Comparison of ENCODE assay signal across 12 mouse cellular contexts in the genomic region with DNA sequence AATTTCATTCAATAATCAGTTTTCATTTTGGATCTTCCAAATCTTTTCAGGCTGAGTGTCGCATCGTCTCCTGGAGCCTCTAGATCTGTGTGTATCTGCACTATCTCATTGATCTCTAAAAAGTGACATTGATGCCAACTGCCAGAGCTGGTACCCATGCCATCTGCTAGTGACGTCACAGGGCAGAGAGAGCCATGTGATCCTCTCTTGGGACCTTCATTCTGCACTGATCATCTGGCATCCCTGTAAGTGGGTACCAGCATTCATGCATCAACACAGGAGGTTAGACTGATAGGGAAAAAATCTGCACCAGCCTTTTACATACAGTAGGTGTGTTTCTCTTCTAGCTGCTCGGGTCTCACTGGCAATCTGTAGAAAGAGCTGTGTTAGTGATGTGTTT. TPM values are rescaled to one million over a fixed set of nuclear protein-coding genes. Genes with fewer than 3 reads are reported as not detected.
A peak's percentile ranks its signal among the peaks of the same experiment; 100 is the strongest.
DNase-seq lines count a peak whose midpoint lies in the region; ATAC-seq and TF ChIP-seq lines count a peak whose summit lies in the region.
"Had no signal": no experiment of that assay in that cellular context is flagged by ENCODE, and none has a peak within 500 bp of the region (broad histone marks: within the 10 kb centered on the region; RNA-seq: fewer than 3 reads in every experiment).

A gene (minus strand): TSS at position 290 of the 400 bp plus-strand sequence.

- no peak within 1 kb of the TSS for H3K4me2 ChIP-seq in midbrain, embryonic 11.5 days
- H3K4me2 ChIP-seq in hindbrain, embryonic 16.5 days (ENCODE audit: low read length), result peak within 1 kb of the TSS; percentile 30
- H3K4me2 ChIP-seq: limb, embryonic 12.5 days had no signal

- no peaks in the 10 kb centered on the region for H3K36me3 ChIP-seq in midbrain, embryonic 11.5 days (ENCODE audit: control insufficient read depth, insufficient read depth, low read length)
- H3K36me3 ChIP-seq in midbrain, embryonic 10.5 days, result no peaks in the 10 kb centered on the region
- H3K36me3 ChIP-seq in hindbrain, embryonic 16.5 days (ENCODE audit: control insufficient read depth, insufficient read depth, low read length), result no peaks in the 10 kb centered on the region
- no peaks in the 10 kb centered on the region for H3K36me3 ChIP-seq in thymus, adult 2 months (ENCODE audit: control insufficient read depth, insufficient read depth, low read length)
- H3K36me3 ChIP-seq: heart, embryonic 10.5 days; limb, embryonic 12.5 days had no signal

- no peak within 1 kb of the TSS for H3K27ac ChIP-seq in midbrain, embryonic 11.5 days (ENCODE audit: low read depth, low read length)
- H3K27ac ChIP-seq in midbrain, embryonic 10.5 days (replicated peaks), result no peak within 1 kb of the TSS
- peak within 1 kb of the TSS; percentile 68 for H3K27ac ChIP-seq in hindbrain, embryonic 16.5 days (ENCODE audit: low read depth, low read length)
- no peak within 1 kb of the TSS for H3K27ac ChIP-seq in thymus, adult 2 months (ENCODE audit: control insufficient read depth, insufficient read depth, low read length)
- H3K27ac ChIP-seq: heart, embryonic 10.5 days; limb, embryonic 12.5 days had no signal

- no peak for TF ChIP-seq POLR2A in thymus, adult 2 months (IDR thresholded peaks at IDR 0.05; ENCODE audit: control insufficient read depth, extremely low read depth, insufficient read depth, low read length, poor library complexity)

- peaks cover 7% of the 10 kb centered on the region; the same call in 1 of the 2 replicates for H3K4me1 ChIP-seq in midbrain, embryonic 11.5 days (ENCODE audit: control insufficient read depth, insufficient read depth, low read length)
- peaks cover 21% of the 10 kb centered on the region for H3K4me1 ChIP-seq in midbrain, embryonic 10.5 days
- H3K4me1 ChIP-seq in hindbrain, embryonic 16.5 days (ENCODE audit: control insufficient read depth, insufficient read depth, low read depth, low read length), result peaks cover 14% of the 10 kb centered on the region
- no peaks in the 10 kb centered on the region for H3K4me1 ChIP-seq in thymus, adult 2 months (replicated peaks; ENCODE audit: control insufficient read depth, insufficient read depth, low read length)

- H3K4me3 ChIP-seq in midbrain, embryonic 11.5 days (ENCODE audit: low read depth, low read length), result no peak within 1 kb of the TSS
- H3K4me3 ChIP-seq in midbrain, embryonic 10.5 days, result no peak within 1 kb of the TSS
- peak within 1 kb of the TSS; percentile 20 for H3K4me3 ChIP-seq in hindbrain, embryonic 16.5 days (ENCODE audit: low read length)
- H3K4me3 ChIP-seq in thymus, adult 2 months (ENCODE audit: control insufficient read depth, insufficient read depth, low read length), result no peak within 1 kb of the TSS
- H3K4me3 ChIP-seq: heart, embryonic 10.5 days; limb, embryonic 12.5 days; megakaryocyte, embryonic 14.5 days had no signal

- ATAC-seq in midbrain, embryonic 11.5 days (ENCODE audit: low FRiP score), result no peak
- ATAC-seq in hindbrain, embryonic 16.5 days, result peak; percentile 84

- no peak for TF ChIP-seq CTCF in thymus, adult 2 months (IDR thresholded peaks at IDR 0.05; ENCODE audit: borderline replicate concordance, control insufficient read depth, extremely low read depth, insufficient read depth, low read length, poor library complexity)

- DNase-seq in midbrain, embryonic 11.5 days (ENCODE audit: low spot score, missing footprints), result peak; percentile 79
- DNase-seq in midbrain, embryonic 10.5 days (ENCODE audit: low spot score), result no peak
- peak; percentile 76 to 92 for DNase-seq in left cerebral cortex, postnatal 25 days (ENCODE audit: low spot score in 2 of 2)
- no peak for DNase-seq in MN1 (ENCODE audit: low spot score)
- no peak for DNase-seq in thymus, adult 2 months
- DNase-seq in thymus, postnatal 25 days, result no peak
- DNase-seq in gastrocnemius, adult 8-10 months (ENCODE audit: low spot score in 2 of 2), result no peak

- no peak within 1 kb of the TSS for H3K9ac ChIP-seq in midbrain, embryonic 11.5 days (ENCODE audit: low read length)
- no peak within 1 kb of the TSS; the same call in 1 of the 2 replicates for H3K9ac ChIP-seq in hindbrain, embryonic 16.5 days (ENCODE audit: low read depth, low read length)
- H3K9ac ChIP-seq: limb, embryonic 12.5 days had no signal

- intact Hi-C loops in left cerebral cortex, postnatal 25 days (cut with DNase I), result loop anchor here (2.0 to 5.0 kb wide), 3 partner anchors 124 to 266 kb away; no protein-coding TSS in a partner anchor

- no peaks in the 10 kb centered on the region for H3K27me3 ChIP-seq in midbrain, embryonic 11.5 days (ENCODE audit: control insufficient read depth, insufficient read depth, low read length)
- H3K27me3 ChIP-seq in midbrain, embryonic 10.5 days (ENCODE audit: low read depth, poor library complexity, severe bottlenecking), result peaks cover 30% of the 10 kb centered on the region
- H3K27me3 ChIP-seq in hindbrain, embryonic 16.5 days (replicated peaks; ENCODE audit: control insufficient read depth, insufficient read depth, low read length), result no peaks in the 10 kb centered on the region
- no peaks in the 10 kb centered on the region; the same call in 1 of the 2 replicates for H3K27me3 ChIP-seq in thymus, adult 2 months (ENCODE audit: control insufficient read depth, insufficient read depth, low read length)

- 77% methylated on average over 4 of the region's 4 CpGs for WGBS in midbrain, embryonic 11.5 days
- 86% methylated on average over 4 of the region's 4 CpGs for WGBS in midbrain, embryonic 10.5 days
- 47% methylated on average over 4 of the region's 4 CpGs for WGBS in hindbrain, embryonic 16.5 days
- WGBS in thymus, adult 2 months, result 86% methylated on average over 4 of the region's 4 CpGs

- no peaks in the 10 kb centered on the region for H3K9me3 ChIP-seq in midbrain, embryonic 11.5 days (ENCODE audit: control insufficient read depth, low read length)
- H3K9me3 ChIP-seq in midbrain, embryonic 10.5 days (replicated peaks), result no peaks in the 10 kb centered on the region
- no peaks in the 10 kb centered on the region for H3K9me3 ChIP-seq in hindbrain, embryonic 16.5 days (ENCODE audit: control insufficient read depth, low read length)
- H3K9me3 ChIP-seq: heart, embryonic 10.5 days; limb, embryonic 12.5 days; megakaryocyte, embryonic 14.5 days had no signal

RNA-seq across cellular contexts. Expression of the gene that starts here (rescaled TPM):
- polyA plus RNA-seq in midbrain, embryonic 11.5 days (2014; fragmentation: Nextera tagmentation; extraction: Ambion mirVana), result 0.31 TPM in 1 of 2 replicates, not detected in the other
- polyA plus RNA-seq in midbrain, embryonic 10.5 days (2016; fragmentation: Nextera tagmentation; extraction: Ambion mirVana), result 0.05 TPM in 1 of 2 replicates, not detected in the other
- 33.5 and 39.9 TPM in 2 replicates for polyA plus RNA-seq in hindbrain, embryonic 16.5 days (2015; fragmentation: Nextera tagmentation; extraction: Ambion mirVana)
- total RNA-seq in left cerebral cortex, postnatal 25 days (2021), result 10 to 100 TPM; 37.6 to 68.6 TPM
- not detected in 2 replicates for polyA plus RNA-seq in thymus, adult 2 months (2012; rRNA removed)
- not detected for total RNA-seq in gastrocnemius, adult 8-10 months (2022)
- polyA plus RNA-seq: heart, embryonic 10.5 days; limb, embryonic 12.5 days; small intestine, adult 2 months had no signal

Comparison
In these comparisons a context has a peak if more than half of its experiments do, and no peak if none do; other contexts are left out.
1. RNA of the gene that starts here (total RNA-seq): 37.6 to 68.6 TPM in left cerebral cortex, postnatal 25 days; not detected in gastrocnemius, adult 8-10 months; every median in the first group is over 10 times any median in the second.
2. RNA of the gene that starts here (polyA plus RNA-seq): 33.5 to 39.9 TPM in hindbrain, embryonic 16.5 days; 0.31 TPM in midbrain, embryonic 11.5 days, 0.05 TPM in midbrain, embryonic 10.5 days and not detected in thymus, adult 2 months; every median in the first group is over 10 times any median in the second.
3. Peak in DNase-seq in midbrain, embryonic 11.5 days; RNA of the gene not detected or under 1 TPM.
4. DNase-seq: peak in left cerebral cortex, postnatal 25 days (2 of 2); none in midbrain, embryonic 10.5 days (single experiment), MN1 (single experiment), thymus, adult 2 months (single experiment), thymus, postnatal 25 days (single experiment) and gastrocnemius, adult 8-10 months (0 of 2).